Mouse (Mus musculus) ES-E14 (cell line): ENCODE data around the gene Tom1l2. TPM values are rescaled to one million over a fixed set of nuclear protein-coding genes. Genes with fewer than 3 reads are reported as not detected.

ENCODE experiments used
- DNase-seq: peaks from one replicate; pipeline ENCODE4 v3.0.0-alpha.2; 2013; ENCODE audit warnings: low read depth, low spot score
- H3K27ac ChIP-seq: 2 replicates; pipeline ENCODE4 v1.5.1; 2012; ENCODE audit warnings: low read depth, mild to moderate bottlenecking, low read length, moderate library complexity, mixed read lengths; ENCODE audit not compliant: poor library complexity, insufficient read depth, severe bottlenecking
- H3K36me3 ChIP-seq: 2 replicates; pipeline ENCODE4 v1.6.1; 2012; ENCODE audit warnings: mild to moderate bottlenecking, low read length, moderate library complexity, mixed read lengths; ENCODE audit not compliant: control insufficient read depth, poor library complexity, insufficient read depth, severe bottlenecking
- H3K4me1 ChIP-seq, 2 experiments: fragments of 150-350 bp in 1 of 2; sonication (generic) in 1 of 2; 2 replicates each; pipeline ENCODE4 v1.6.1; 2012; ENCODE audit warnings: low read length in 2 of 2, mild to moderate bottlenecking in 1 of 2, mixed read lengths in 1 of 2; ENCODE audit not compliant: control insufficient read depth in 2 of 2, insufficient read depth in 2 of 2, poor library complexity in 1 of 2
- H3K4me3 ChIP-seq, 2 experiments: fragments of 150-350 bp in 1 of 2; sonication (generic) in 1 of 2; 2 replicates each; pipeline ENCODE4 v1.5.1; 2012; ENCODE audit warnings: low read length in 2 of 2, low read depth in 1 of 2, mild to moderate bottlenecking in 1 of 2, mixed read lengths in 1 of 2; ENCODE audit not compliant: insufficient read depth in 1 of 2, poor library complexity in 1 of 2, severe bottlenecking in 1 of 2
- H3K9ac ChIP-seq: 2 replicates; pipeline ENCODE4 v1.6.1; 2012; ENCODE audit warnings: low read depth, mild to moderate bottlenecking, low read length, mixed read lengths; ENCODE audit not compliant: poor library complexity, insufficient read depth, severe bottlenecking
- H3K9me3 ChIP-seq: fragments of 150-350 bp; sonication (generic); 2 replicates; pipeline ENCODE4 v1.6.1; 2012; ENCODE audit warnings: low read depth, mild to moderate bottlenecking, low read length; ENCODE audit not compliant: control insufficient read depth, insufficient read depth
- CHD2 ChIP-seq: IDR thresholded peaks from 2 replicates; pipeline ENCODE4 v1.6.1; 2014; ENCODE audit warnings: mild to moderate bottlenecking, low read depth, low read length, inconsistent platforms
- HCFC1 ChIP-seq: IDR thresholded peaks from 2 replicates; pipeline ENCODE4 v1.6.1; 2012; ENCODE audit warnings: low read length, inconsistent platforms, borderline replicate concordance; ENCODE audit not compliant: insufficient read depth
- MAFK ChIP-seq: IDR thresholded peaks from 2 replicates; pipeline ENCODE4 v1.6.1; 2014; ENCODE audit warnings: mild to moderate bottlenecking, low read depth, low read length, inconsistent platforms; ENCODE audit not compliant: insufficient read depth
- ZC3H11A ChIP-seq: IDR thresholded peaks from 2 replicates; pipeline ENCODE4 v1.6.1; 2012; ENCODE audit warnings: low read depth, mild to moderate bottlenecking, inconsistent platforms, low read length, borderline replicate concordance
- ZNF384 ChIP-seq: IDR thresholded peaks from 2 replicates; pipeline ENCODE4 v1.6.1; 2012; ENCODE audit warnings: low read depth, low read length, inconsistent platforms
- in situ Hi-C, 2 experiments: fragments of 600-800 bp; cut with MboI; formaldehyde crosslinking; loops; one replicate each; pipeline ENCODE4 v1.15.1; 2025; ENCODE audit warnings: low sequenced_read_pairs in 2 of 2, inconsistent platforms in 1 of 2; ENCODE audit not compliant: unreplicated experiment in 2 of 2
- total RNA-seq: library from RNA; depleted of rRNA; stranded (reverse); fragments of 300-350 nt; gene quantifications from 2 replicates; pipeline ENCODE4 v1.2.3, GENCODE M21; 2012

The Tom1l2 gene
- total RNA-seq, 1 experiment = 10.4 TPM

- Histone ChIP-seq H3K4me1 (peaks cover 3 to 17% of the 10 kb centered on the region in 2 experiments; a peak in 2 of 4 replicates), H3K9me3 (no peaks in the 10 kb centered on the region), H3K36me3 (no peaks in the 10 kb centered on the region), H3K27ac (peak overlapping the region; percentile 62), H3K9ac (no peak overlapping the region), H3K4me3 (no peak overlapping the region)
- no peak for TF ChIP-seq CHD2
- no peak for TF ChIP-seq HCFC1
- in situ Hi-C loops = no loop called here
- no peak for DNase-seq
Observed at GRCm38 (mm10) chr11:60334124-60334523, 18.6 kb downstream of the Tom1l2 start.

GRCm38 (mm10) chr11:60333461-60333860 lies 19.2 kb downstream of the Tom1l2 start:
- Histone ChIP-seq H3K4me1 (peaks cover 3 to 17% of the 10 kb centered on the region in 2 experiments; a peak in 2 of 4 replicates), H3K36me3 (no peaks in the 10 kb centered on the region), H3K9me3 (no peaks in the 10 kb centered on the region), H3K9ac (peak overlapping the region; percentile 52; the same call in 1 of the 2 replicates), H3K4me3 (no peak overlapping the region), H3K27ac (peak overlapping the region; percentile 62)
- in situ Hi-C loops = no loop called here
- no peak for DNase-seq
- TF ChIP-seq CHD2 (no peak), HCFC1 (no peak), MAFK (no peak), ZC3H11A (no peak), ZNF384 (no peak)

- Histone ChIP-seq H3K27ac (no peak overlapping the region), H3K9me3 (no peaks in the 10 kb centered on the region), H3K9ac (no peak overlapping the region), H3K4me3 (no peak overlapping the region), H3K36me3 (no peaks in the 10 kb centered on the region), H3K4me1 (peaks cover 3 to 8% of the 10 kb centered on the region in 2 experiments; a peak in 2 of 4 replicates)
- no peak for DNase-seq
- TF ChIP-seq ZC3H11A (no peak), HCFC1 (no peak), CHD2 (no peak), MAFK (no peak)
- in situ Hi-C loops = no loop called here
Observed at GRCm38 (mm10) chr11:60330551-60330950, 22.2 kb downstream of the Tom1l2 start.

GRCm38 (mm10) chr11:60323731-60324130 lies 29.0 kb downstream of the Tom1l2 start:
- peaks cover 0 to 2% of the 10 kb centered on the region in 2 experiments; a peak in 1 of 4 replicates for H3K4me1 ChIP-seq
- H3K36me3 ChIP-seq = no peaks in the 10 kb centered on the region
- no peaks in the 10 kb centered on the region for H3K9me3 ChIP-seq
- TF ChIP-seq MAFK = no peak
- TF ChIP-seq HCFC1 = no peak
- no peak for TF ChIP-seq ZC3H11A
- TF ChIP-seq ZNF384 = no peak
- H3K27ac ChIP-seq = no peak overlapping the region
- H3K9ac ChIP-seq = no peak overlapping the region
- in situ Hi-C loops = no loop called here
- no peak for DNase-seq
- H3K4me3 ChIP-seq = no peak overlapping the region

- TF ChIP-seq HCFC1 (no peak), ZNF384 (no peak), CHD2 (no peak), ZC3H11A (no peak), MAFK (no peak)
- DNase-seq = no peak
- in situ Hi-C loops = no loop called here
- H3K36me3 ChIP-seq = no peaks in the 10 kb centered on the region
- H3K9ac ChIP-seq = no peak overlapping the region
- H3K4me1 ChIP-seq = peaks cover 0 to 2% of the 10 kb centered on the region in 2 experiments; a peak in 1 of 4 replicates
- no peaks in the 10 kb centered on the region for H3K9me3 ChIP-seq
- H3K27ac ChIP-seq = no peak overlapping the region
- no peak overlapping the region for H3K4me3 ChIP-seq
Observed at GRCm38 (mm10) chr11:60321438-60321837, 31.3 kb downstream of the Tom1l2 start.
